Mouse (Mus musculus) intestine, embryonic 14.5 days (tissue): Measurements from ENCODE around the gene Trip13. TPM values are rescaled to one million over a fixed set of nuclear protein-coding genes. Genes with fewer than 3 reads are reported as not detected.

Experiments used
- ATAC-seq: fragments of 200-750 bp; cut with Nextera tagmentation; replicated peaks from 2 replicates; pipeline ENCODE4 v1.8.0; 2017; ENCODE audit warnings: low read depth, moderate number of reproducible peaks, moderate TSS enrichment, moderate library complexity; ENCODE audit not compliant: low FRiP score, low TSS enrichment
- DNase-seq: peaks from one replicate; pipeline ENCODE4 v3.0.0-alpha.2; 2018; ENCODE audit warnings: low spot score
- H3K27ac ChIP-seq: fragments of 300-500 bp; sonication (generic); 2 replicates; pipeline ENCODE4 v1.5.1; 2014; ENCODE audit warnings: low read depth, mild to moderate bottlenecking, control low read depth
- H3K27me3 ChIP-seq: fragments of 300-500 bp; sonication (generic); replicated peaks from 2 replicates; pipeline ENCODE4 v1.6.1; 2014; ENCODE audit warnings: low read length, control low read depth; ENCODE audit not compliant: control insufficient read depth, insufficient read depth
- H3K36me3 ChIP-seq: fragments of 300-500 bp; sonication (generic); 2 replicates; pipeline ENCODE4 v1.6.1; 2014; ENCODE audit warnings: low read length, control low read depth; ENCODE audit not compliant: control insufficient read depth, insufficient read depth
- H3K4me1 ChIP-seq: fragments of 300-500 bp; sonication (generic); replicated peaks from 2 replicates; pipeline ENCODE4 v1.6.1; 2014; ENCODE audit warnings: low read length, control low read depth, mixed read lengths; ENCODE audit not compliant: control insufficient read depth, insufficient read depth
- H3K4me2 ChIP-seq: fragments of 300-500 bp; sonication (generic); 2 replicates; pipeline ENCODE4 v1.6.1; 2014; ENCODE audit warnings: low read length
- H3K4me3 ChIP-seq: fragments of 300-500 bp; sonication (generic); 2 replicates; pipeline ENCODE4 v1.5.1; 2014; ENCODE audit warnings: low read depth, low read length, control low read depth, mixed read lengths
- H3K9ac ChIP-seq: fragments of 300-500 bp; sonication (generic); 2 replicates; pipeline ENCODE4 v1.6.1; 2014; ENCODE audit warnings: mild to moderate bottlenecking, low read length
- H3K9me3 ChIP-seq: fragments of 300-500 bp; sonication (generic); 2 replicates; pipeline ENCODE4 v1.6.1; 2016; ENCODE audit warnings: low read length, control low read depth; ENCODE audit not compliant: control insufficient read depth
- WGBS: fragments of 180-500 bp; shearing (Covaris S2); extraction: QIAGEN DNeasy Blood & Tissue Kit; methylation state at CpG from one replicate; pipeline ENCODE4 v1.1.7; 2014; 5-methylcytosine and 5-hydroxymethylcytosine counted together
- polyA plus RNA-seq: library from polyadenylated mRNA; unstranded; fragments of >200 nt; fragmentation: Nextera tagmentation; extraction: Ambion mirVana; gene quantifications from 2 replicates; pipeline ENCODE4 v1.2.1, GENCODE M21; 2014

Gene Trip13
- polyA plus RNA-seq, 1 experiment from 2014 or later, result 44.6 TPM

GRCm38 (mm10) chr13:73954666-73955065 lies 17.1 kb upstream of the Trip13 start:
- H3K9me3 ChIP-seq, result no peaks in the 10 kb centered on the region
- H3K36me3 ChIP-seq, result peaks cover 94% of the 10 kb centered on the region
- H3K27me3 ChIP-seq, result no peaks in the 10 kb centered on the region
- ATAC-seq (no peak), DNase-seq (no peak)
- no peak overlapping the region for H3K4me3 ChIP-seq
- no peaks in the 10 kb centered on the region for H3K4me1 ChIP-seq
- no peak overlapping the region for H3K4me2 ChIP-seq
- H3K27ac ChIP-seq, result no peak overlapping the region
- no peak overlapping the region for H3K9ac ChIP-seq
- 57% methylated on average over 6 of the region's 6 CpGs for WGBS

GRCm38 (mm10) chr13:73953551-73954130 lies 16.1 kb upstream of the Trip13 start:
- WGBS, result 88% methylated on average over 1 of the region's 1 CpGs
- Histone ChIP-seq H3K4me1 (no peaks in the 10 kb centered on the region), H3K27me3 (no peaks in the 10 kb centered on the region), H3K4me2 (no peak overlapping the region), H3K9ac (no peak overlapping the region), H3K27ac (no peak overlapping the region), H3K9me3 (no peaks in the 10 kb centered on the region), H3K4me3 (no peak overlapping the region), H3K36me3 (peaks cover 94% of the 10 kb centered on the region)
- DNase-seq, result no peak
- no peak for ATAC-seq

GRCm38 (mm10) chr13:73944606-73945005 lies 7.0 kb upstream of the Trip13 start:
- ATAC-seq (no peak), DNase-seq (no peak)
- Histone ChIP-seq H3K27ac (no peak overlapping the region), H3K4me3 (no peak overlapping the region), H3K27me3 (no peaks in the 10 kb centered on the region), H3K4me2 (no peak overlapping the region), H3K9ac (no peak overlapping the region), H3K9me3 (no peaks in the 10 kb centered on the region), H3K36me3 (peaks cover 94% of the 10 kb centered on the region), H3K4me1 (no peaks in the 10 kb centered on the region)
- 91% methylated on average over 9 of the region's 9 CpGs for WGBS

GRCm38 (mm10) chr13:73939101-73939500 lies 1.5 kb upstream of the Trip13 start:
- Histone ChIP-seq H3K27me3 (no peaks in the 10 kb centered on the region), H3K9ac (no peak overlapping the region), H3K9me3 (no peaks in the 10 kb centered on the region), H3K27ac (no peak overlapping the region), H3K4me2 (no peak overlapping the region), H3K4me1 (peaks cover 9% of the 10 kb centered on the region), H3K36me3 (peaks cover 64% of the 10 kb centered on the region), H3K4me3 (no peak overlapping the region)
- ATAC-seq (no peak), DNase-seq (no peak)
- WGBS, result 95% methylated on average over 5 of the region's 5 CpGs

GRCm38 (mm10) chr13:73938177-73938560 lies 585 bp upstream of the Trip13 start:
- Histone ChIP-seq H3K9ac (peak overlapping the region; percentile 71), H3K27ac (peak overlapping the region; percentile 89; the same call in 1 of the 2 replicates), H3K36me3 (peaks cover 58% of the 10 kb centered on the region), H3K27me3 (no peaks in the 10 kb centered on the region), H3K4me1 (peaks cover 9% of the 10 kb centered on the region), H3K9me3 (no peaks in the 10 kb centered on the region), H3K4me2 (peak overlapping the region; percentile 73), H3K4me3 (peak overlapping the region; percentile 78)
- no peak for DNase-seq
- no peak; the same call in 1 of the 2 replicates for ATAC-seq
- WGBS, result 37% methylated on average over 13 of the region's 13 CpGs

GRCm38 (mm10) chr13:73936938-73937320 lies 655 bp downstream of the Trip13 start:
- DNase-seq (peak; percentile 72), ATAC-seq (no peak; the same call in 1 of the 2 replicates)
- no peaks in the 10 kb centered on the region for H3K9me3 ChIP-seq
- H3K27ac ChIP-seq, result 0 out of 2 replicates have a peak overlapping the region, but pooled peaks have one; percentile 6
- H3K4me3 ChIP-seq, result peak overlapping the region; percentile 78
- peaks cover 57% of the 10 kb centered on the region for H3K36me3 ChIP-seq
- H3K9ac ChIP-seq, result peak overlapping the region; percentile 71
- peak overlapping the region; percentile 73 for H3K4me2 ChIP-seq
- H3K4me1 ChIP-seq, result peaks cover 9% of the 10 kb centered on the region
- WGBS, result 15% methylated on average over 5 of the region's 5 CpGs
- H3K27me3 ChIP-seq, result no peaks in the 10 kb centered on the region

GRCm38 (mm10) chr13:73932201-73932600 lies 5.4 kb downstream of the Trip13 start:
- 92% methylated on average over 10 of the region's 10 CpGs for WGBS
- Histone ChIP-seq H3K4me2 (no peak overlapping the region), H3K4me3 (no peak overlapping the region), H3K36me3 (peaks cover 76% of the 10 kb centered on the region), H3K9ac (no peak overlapping the region), H3K9me3 (no peaks in the 10 kb centered on the region), H3K27ac (no peak overlapping the region), H3K27me3 (no peaks in the 10 kb centered on the region), H3K4me1 (peaks cover 4% of the 10 kb centered on the region; the same call in 1 of the 2 replicates)
- no peak for ATAC-seq
- no peak for DNase-seq

- Histone ChIP-seq H3K4me1 (no peaks in the 10 kb centered on the region), H3K27ac (no peak overlapping the region), H3K4me2 (no peak overlapping the region), H3K9me3 (no peaks in the 10 kb centered on the region), H3K9ac (no peak overlapping the region), H3K4me3 (no peak overlapping the region), H3K36me3 (peaks cover 60% of the 10 kb centered on the region), H3K27me3 (no peaks in the 10 kb centered on the region)
- ATAC-seq (no peak), DNase-seq (no peak)
- WGBS, result 96% methylated on average over 4 of the region's 4 CpGs
Measured at GRCm38 (mm10) chr13:73913066-73913465, 24.5 kb downstream of the Trip13 start.
